Mouse (Mus musculus) adrenal gland, postnatal 14 days (tissue): ENCODE measurements around the gene Hdac4. TPM values are rescaled to one million over a fixed set of nuclear protein-coding genes. Genes with fewer than 3 reads are reported as not detected.
A peak's percentile ranks its signal among the peaks of the same experiment; 100 is the strongest.

Experiments used
- DNase-seq: peaks from one replicate; pipeline ENCODE4 v3.0.0; 2021; ENCODE audit warnings: mixed read lengths
- total RNA-seq: library from RNA; stranded (reverse); gene quantifications from 2 replicates; pipeline ENCODE4 v1.2.3, GENCODE M21; 2021

Hdac4 gene
- total RNA-seq, 1 experiment from 2014 or later, result 70.1 TPM

- DNase-seq, result peak; percentile 30
Observed at GRCm38 (mm10) chr1:92061198-92062073, 134.1 kb downstream of the Hdac4 start.

- DNase-seq, result no peak
Observed at GRCm38 (mm10) chr1:92060532-92061064, 134.9 kb downstream of the Hdac4 start.

GRCm38 (mm10) chr1:92059571-92059970 is 135.9 kb downstream of the Hdac4 start:
- no peak for DNase-seq

- no peak for DNase-seq
Observed at GRCm38 (mm10) chr1:92058731-92059425, 136.6 kb downstream of the Hdac4 start.

GRCm38 (mm10) chr1:92057068-92057467 is 138.4 kb downstream of the Hdac4 start:
- no peak for DNase-seq

GRCm38 (mm10) chr1:92055149-92055548 is 140.3 kb downstream of the Hdac4 start:
- peak; percentile 25 for DNase-seq

- DNase-seq, result no peak
Observed at GRCm38 (mm10) chr1:92052190-92052589, 143.3 kb downstream of the Hdac4 start.

GRCm38 (mm10) chr1:92051489-92052062 is 143.9 kb downstream of the Hdac4 start:
- DNase-seq, result no peak

GRCm38 (mm10) chr1:92050992-92051391 is 144.5 kb downstream of the Hdac4 start:
- DNase-seq, result no peak

GRCm38 (mm10) chr1:92050566-92050965 is 144.9 kb downstream of the Hdac4 start:
- no peak for DNase-seq

GRCm38 (mm10) chr1:92048415-92049354 is 146.8 kb downstream of the Hdac4 start:
- DNase-seq, result peak; percentile 62

- no peak for DNase-seq
Observed at GRCm38 (mm10) chr1:92045671-92046070, 149.8 kb downstream of the Hdac4 start.

- DNase-seq, result no peak
Observed at GRCm38 (mm10) chr1:92044868-92045267, 150.6 kb downstream of the Hdac4 start.

GRCm38 (mm10) chr1:92043989-92044388 is 151.5 kb downstream of the Hdac4 start:
- no peak for DNase-seq

- DNase-seq, result no peak
Observed at GRCm38 (mm10) chr1:92042126-92042525, 153.4 kb downstream of the Hdac4 start.

- DNase-seq, result no peak
Observed at GRCm38 (mm10) chr1:92041290-92041689, 154.2 kb downstream of the Hdac4 start.

GRCm38 (mm10) chr1:92038714-92039113 is 156.8 kb downstream of the Hdac4 start:
- DNase-seq, result no peak

- DNase-seq, result no peak
Observed at GRCm38 (mm10) chr1:92037039-92037438, 158.5 kb downstream of the Hdac4 start.

GRCm38 (mm10) chr1:92035770-92036169 is 159.7 kb downstream of the Hdac4 start:
- no peak for DNase-seq

GRCm38 (mm10) chr1:92034247-92034646 is 161.3 kb downstream of the Hdac4 start:
- DNase-seq, result no peak

- DNase-seq, result no peak
Observed at GRCm38 (mm10) chr1:92033463-92033862, 162.0 kb downstream of the Hdac4 start.

- DNase-seq, result no peak
Observed at GRCm38 (mm10) chr1:92030541-92030940, 165.0 kb downstream of the Hdac4 start.
